Mouse (Mus musculus) midbrain, embryonic 16.5 days (tissue): ENCODE results near the gene Slc25a33. TPM values are rescaled to one million over a fixed set of nuclear protein-coding genes. Genes with fewer than 3 reads are reported as not detected.
"Not testable (repeated sequence)": the region's sequence is repeated elsewhere in the genome, so short reads cannot be mapped to it uniquely, and the experiment has no call there.

Experiments used
- ATAC-seq: fragments of 200-750 bp; cut with Nextera tagmentation; 2 replicates; pipeline ENCODE4 v1.8.0; 2017; ENCODE audit warnings: moderate TSS enrichment
- H3K27ac ChIP-seq: fragments of 300-500 bp; sonication (generic); 2 replicates; pipeline ENCODE4 v1.5.1; 2014; ENCODE audit warnings: mild to moderate bottlenecking, low read length, mixed read lengths
- H3K27me3 ChIP-seq: fragments of 300-500 bp; sonication (generic); 2 replicates; pipeline ENCODE4 v1.6.1; 2014; ENCODE audit warnings: low read depth, low read length, mixed read lengths; ENCODE audit not compliant: control insufficient read depth, insufficient read depth
- H3K36me3 ChIP-seq: fragments of 300-500 bp; sonication (generic); 2 replicates; pipeline ENCODE4 v1.6.1; 2014; ENCODE audit warnings: mild to moderate bottlenecking, low read length, moderate library complexity, mixed read lengths; ENCODE audit not compliant: control insufficient read depth, insufficient read depth
- H3K4me1 ChIP-seq: fragments of 300-500 bp; sonication (generic); 2 replicates; pipeline ENCODE4 v1.6.1; 2014; ENCODE audit warnings: mild to moderate bottlenecking, low read length, mixed read lengths; ENCODE audit not compliant: control insufficient read depth, insufficient read depth
- H3K4me2 ChIP-seq: fragments of 300-500 bp; sonication (generic); 2 replicates; pipeline ENCODE4 v1.6.1; 2014; ENCODE audit warnings: mild to moderate bottlenecking, low read length, mixed read lengths
- H3K4me3 ChIP-seq: fragments of 300-500 bp; sonication (generic); 2 replicates; pipeline ENCODE4 v1.5.1; 2014; ENCODE audit warnings: low read depth, mild to moderate bottlenecking, low read length, moderate library complexity, mixed read lengths
- H3K9ac ChIP-seq: fragments of 300-500 bp; sonication (generic); 2 replicates; pipeline ENCODE4 v1.6.1; 2014; ENCODE audit warnings: low read depth, low read length, mixed read lengths
- H3K9me3 ChIP-seq: fragments of 300-500 bp; sonication (generic); replicated peaks from 2 replicates; pipeline ENCODE4 v1.6.1; 2014; ENCODE audit warnings: mild to moderate bottlenecking, low read length, mixed read lengths; ENCODE audit not compliant: control insufficient read depth, poor library complexity, severe bottlenecking
- WGBS: fragments of 180-500 bp; shearing (Covaris S2); extraction: QIAGEN DNeasy Blood & Tissue Kit; methylation state at CpG from one replicate; pipeline ENCODE4 v1.1.7; 2014; 5-methylcytosine and 5-hydroxymethylcytosine counted together
- polyA plus RNA-seq: library from polyadenylated mRNA; unstranded; fragments of >200 nt; fragmentation: Nextera tagmentation; extraction: Ambion mirVana; gene quantifications from 2 replicates; pipeline ENCODE4 v1.2.1, GENCODE M21; 2015

Gene Slc25a33
- polyA plus RNA-seq, result 28.8 and 29.1 TPM in 2 replicates

DNA sequence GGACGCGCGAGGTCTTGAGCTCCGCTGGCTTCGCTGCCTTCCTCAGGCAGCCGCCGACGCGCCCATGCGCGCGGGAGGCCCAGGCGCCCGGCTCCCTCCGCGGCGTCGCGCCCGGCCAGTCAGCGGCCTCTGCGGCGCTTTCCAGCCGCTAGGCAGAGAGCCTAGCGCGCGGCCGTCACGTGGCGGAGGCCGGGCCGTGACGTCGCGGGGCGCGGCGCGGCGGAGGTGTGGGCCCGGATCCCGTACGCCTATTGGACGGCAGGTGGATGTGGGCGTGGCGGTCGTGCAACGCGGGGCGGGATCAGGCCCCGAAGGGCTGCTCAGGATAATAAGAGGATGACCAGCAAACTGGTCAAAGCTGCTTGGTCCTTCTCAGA is at the start of gene Slc25a33:
Slc25a33 (minus strand) TSS at position 184 of the 377 bp plus-strand sequence.
- H3K36me3 ChIP-seq, result no peaks in the 10 kb centered on the region
- WGBS, result under 1% methylated on average over 50 of the region's 51 CpGs
- peak within 1 kb of the TSS; percentile 78 for H3K4me2 ChIP-seq
- H3K27me3 ChIP-seq, result no peaks in the 10 kb centered on the region
- peak within 1 kb of the TSS; percentile 87 for H3K27ac ChIP-seq
- no peaks in the 10 kb centered on the region for H3K9me3 ChIP-seq
- peaks cover 16% of the 10 kb centered on the region for H3K4me1 ChIP-seq
- H3K9ac ChIP-seq, result peak within 1 kb of the TSS; percentile 95
- H3K4me3 ChIP-seq, result peak within 1 kb of the TSS; percentile 90
- ATAC-seq, result peak; percentile 97

DNA sequence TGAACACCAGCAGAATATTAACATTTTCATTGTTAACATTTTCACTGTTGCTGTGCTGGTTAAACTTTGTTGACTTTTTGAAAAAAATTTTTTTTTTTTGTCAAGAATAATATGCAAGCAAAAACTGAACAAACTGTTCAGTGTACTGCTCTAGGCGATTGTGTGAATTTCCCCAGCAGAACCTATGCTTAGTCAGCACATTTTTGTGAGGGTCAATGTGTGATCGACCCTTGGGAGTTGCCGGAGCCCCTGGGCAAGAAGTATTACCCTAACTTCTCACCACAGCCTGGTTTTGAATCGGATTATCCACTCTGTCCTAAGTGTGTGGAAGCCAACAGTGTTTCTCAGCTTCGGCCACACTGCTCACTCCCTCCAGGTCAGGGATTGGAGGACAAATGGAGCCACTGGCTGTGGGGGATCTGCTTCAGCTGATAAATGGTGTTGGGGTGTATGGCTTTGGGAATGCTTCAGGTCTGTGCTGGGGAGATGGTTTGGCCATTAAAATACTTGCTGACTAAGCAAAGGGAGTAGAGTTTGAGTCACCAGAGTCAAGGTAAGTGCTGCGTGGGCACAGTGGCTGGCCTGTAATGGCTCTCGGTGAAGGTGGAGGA is 48.6 kb upstream of the Slc25a33 start:
- Histone ChIP-seq H3K4me2 (no peak overlapping the region), H3K36me3 (no peaks in the 10 kb centered on the region), H3K4me1 (0 out of 2 replicates have a peak, but pooled peaks cover 3% of the 10 kb centered on the region), H3K27me3 (no peaks in the 10 kb centered on the region), H3K9me3 (no peaks in the 10 kb centered on the region), H3K9ac (no peak overlapping the region), H3K27ac (no peak overlapping the region), H3K4me3 (no peak overlapping the region)
- 78% methylated on average over 7 of the region's 7 CpGs for WGBS
- no peak for ATAC-seq

DNA sequence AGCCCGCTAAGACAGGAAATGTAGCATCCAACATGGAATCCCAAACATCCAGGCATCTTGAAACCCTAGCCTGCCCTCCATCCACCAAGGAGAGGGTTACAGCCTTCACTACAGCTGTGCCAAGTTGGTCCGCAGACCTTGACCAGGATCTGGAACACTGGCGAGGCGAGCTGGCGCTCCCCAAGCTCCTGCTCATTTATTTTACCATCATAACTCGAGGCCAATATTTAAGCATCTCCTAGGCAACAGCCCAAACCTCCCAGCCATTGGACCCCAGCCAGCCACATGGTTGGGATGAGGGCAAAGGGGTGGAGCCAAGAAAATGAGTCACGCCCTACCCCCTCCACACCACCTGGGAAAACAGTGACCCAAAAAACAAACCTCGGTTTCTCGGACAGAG is 48.0 kb upstream of the Slc25a33 start:
- no peak for ATAC-seq
- Histone ChIP-seq H3K9me3 (no peaks in the 10 kb centered on the region), H3K36me3 (no peaks in the 10 kb centered on the region), H3K4me1 (0 out of 2 replicates have a peak, but pooled peaks cover 3% of the 10 kb centered on the region), H3K4me3 (no peak overlapping the region), H3K27ac (no peak overlapping the region), H3K9ac (no peak overlapping the region), H3K27me3 (no peaks in the 10 kb centered on the region), H3K4me2 (peak overlapping the region; percentile 14; the same call in 1 of the 2 replicates)
- WGBS, result 47% methylated on average over 9 of the region's 9 CpGs

DNA sequence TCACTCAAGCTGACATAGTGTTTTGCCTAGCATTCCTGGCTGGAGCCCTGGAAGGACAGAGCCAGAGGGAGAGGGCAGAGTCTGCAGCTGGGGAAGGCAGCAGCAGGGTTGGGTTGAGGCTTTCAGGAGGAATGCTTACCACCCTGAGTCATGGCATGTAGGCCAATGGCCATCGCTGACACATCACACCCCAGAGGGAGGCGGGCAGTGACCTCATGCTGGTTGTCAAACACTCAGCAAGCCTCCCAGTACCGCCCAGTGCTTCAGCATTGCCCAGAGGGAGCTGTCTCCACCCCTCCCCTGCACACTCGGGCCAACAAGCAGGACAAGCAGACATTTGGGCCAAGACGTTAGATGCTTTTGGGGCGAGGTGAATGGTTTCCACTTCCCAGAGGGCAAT is 46.5 kb upstream of the Slc25a33 start:
- Histone ChIP-seq H3K36me3 (no peaks in the 10 kb centered on the region), H3K4me3 (no peak overlapping the region), H3K4me1 (0 out of 2 replicates have a peak, but pooled peaks cover 3% of the 10 kb centered on the region), H3K9ac (no peak overlapping the region), H3K27me3 (no peaks in the 10 kb centered on the region), H3K27ac (no peak overlapping the region), H3K4me2 (no peak overlapping the region), H3K9me3 (no peaks in the 10 kb centered on the region)
- 63% methylated on average over 6 of the region's 6 CpGs for WGBS
- ATAC-seq, result no peak

DNA sequence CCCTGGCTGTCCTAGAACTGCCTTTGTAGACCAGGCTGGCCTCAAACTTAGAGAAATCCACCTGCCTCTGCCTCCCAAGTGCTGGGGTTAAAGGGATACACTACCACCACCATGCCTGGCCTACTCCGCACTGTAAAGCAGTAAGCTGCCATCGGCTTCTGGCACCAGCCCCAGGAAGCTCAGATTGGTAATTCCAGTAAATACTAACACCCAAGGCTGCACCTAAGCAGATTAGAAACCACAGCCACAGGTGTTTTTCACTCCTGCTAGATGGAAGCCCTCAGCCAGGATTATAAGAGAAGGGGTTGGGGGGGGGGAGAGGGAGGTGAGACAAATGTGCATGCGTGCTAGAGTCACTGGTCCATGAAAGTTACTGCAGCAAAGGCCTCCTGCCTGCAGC is 45.1 kb upstream of the Slc25a33 start:
- H3K4me3 ChIP-seq, result no peak overlapping the region
- no peak overlapping the region for H3K9ac ChIP-seq
- H3K4me2 ChIP-seq, result no peak overlapping the region
- H3K4me1 ChIP-seq, result 0 out of 2 replicates have a peak, but pooled peaks cover 3% of the 10 kb centered on the region
- no peaks in the 10 kb centered on the region for H3K36me3 ChIP-seq
- H3K27me3 ChIP-seq, result no peaks in the 10 kb centered on the region
- no peaks in the 10 kb centered on the region for H3K9me3 ChIP-seq
- H3K27ac ChIP-seq, result no peak overlapping the region
- no peak for ATAC-seq
- whole genome bisulfite sequencing, result 70% methylated on average over 3 of the region's 3 CpGs

DNA sequence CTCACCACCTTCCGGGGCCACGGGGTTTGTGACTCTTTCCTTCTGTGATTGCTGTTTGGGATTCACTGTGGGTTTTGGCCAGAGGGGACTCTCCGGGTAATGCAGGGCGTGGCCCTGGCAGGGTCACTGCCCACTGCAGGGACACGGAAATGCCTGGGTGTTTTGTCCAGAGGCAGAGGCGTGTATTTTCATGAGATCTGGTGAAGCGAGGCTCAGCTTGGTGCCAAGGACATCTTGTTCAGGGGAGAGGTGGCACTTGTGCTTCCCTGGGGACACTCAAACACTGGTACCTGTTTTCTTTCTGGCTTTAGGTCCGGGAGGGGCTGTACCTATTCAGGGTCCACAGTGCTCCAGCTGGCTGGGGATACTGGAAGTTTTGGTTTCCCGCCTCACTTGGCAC is 42.5 kb upstream of the Slc25a33 start:
- Histone ChIP-seq H3K4me2 (no peak overlapping the region), H3K4me1 (no peaks in the 10 kb centered on the region), H3K4me3 (no peak overlapping the region), H3K9me3 (no peaks in the 10 kb centered on the region), H3K36me3 (no peaks in the 10 kb centered on the region), H3K27ac (no peak overlapping the region), H3K9ac (no peak overlapping the region), H3K27me3 (no peaks in the 10 kb centered on the region)
- no peak for ATAC-seq
- WGBS, result 84% methylated on average over 9 of the region's 9 CpGs

DNA sequence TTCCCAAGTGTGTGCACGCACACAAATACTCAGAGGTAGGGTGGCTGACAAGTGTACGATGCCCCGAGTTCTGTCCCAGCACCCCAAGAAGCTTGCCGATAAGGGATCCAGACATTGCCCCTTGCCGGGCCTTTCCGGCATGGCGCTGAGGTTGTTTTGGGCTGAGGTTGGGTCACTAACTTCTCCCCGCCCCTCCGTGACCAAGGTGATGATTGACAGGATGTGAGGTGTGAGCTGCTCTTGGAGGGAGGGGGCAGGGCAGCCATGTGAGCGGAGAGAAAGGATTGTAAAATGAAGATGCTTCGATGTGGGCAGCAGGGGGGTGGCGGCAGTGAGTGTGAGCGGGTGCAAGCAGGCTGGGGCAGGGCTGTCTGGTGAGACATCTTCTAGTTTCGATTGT is 41.5 kb upstream of the Slc25a33 start:
- Histone ChIP-seq H3K27me3 (no peaks in the 10 kb centered on the region; the same call in 1 of the 2 replicates), H3K27ac (no peak overlapping the region)
- no peak for ATAC-seq

DNA sequence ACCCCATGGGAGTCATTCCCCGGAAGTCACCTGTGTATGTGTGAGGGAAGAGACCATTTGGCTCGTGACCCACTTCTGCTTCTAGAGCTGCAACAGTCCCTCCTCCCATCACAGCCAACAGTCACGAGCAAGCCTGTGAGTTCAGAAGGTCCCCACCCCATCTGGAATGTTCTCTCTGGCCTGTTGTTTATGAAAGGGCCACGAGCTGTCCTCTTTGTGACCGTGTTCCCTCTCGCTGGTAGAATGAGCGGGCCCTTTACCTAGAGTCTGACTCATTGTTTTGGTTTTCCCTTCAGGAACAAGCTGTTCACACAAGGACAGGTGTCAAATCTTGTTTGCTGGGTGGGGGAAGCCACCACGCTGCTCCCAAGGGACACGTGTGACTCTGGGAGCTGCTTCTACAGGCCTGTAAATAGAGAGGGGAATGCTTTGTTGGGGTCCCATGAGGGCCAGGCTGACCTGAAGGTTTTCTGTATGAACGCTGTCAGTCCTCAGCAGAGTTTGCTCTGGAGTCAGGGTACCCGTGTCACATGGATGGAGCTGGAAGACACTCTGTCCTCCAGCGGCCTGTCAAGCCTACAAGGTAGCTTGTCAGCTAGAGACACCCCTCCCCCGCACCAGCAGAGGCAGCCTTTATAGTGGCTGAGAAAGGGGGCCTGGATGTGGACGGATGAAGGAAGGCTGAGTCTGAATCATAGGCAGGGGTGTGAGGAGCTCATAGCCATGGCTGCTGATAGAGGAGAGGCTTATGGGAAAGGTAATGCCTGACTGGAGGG is 39.5 kb upstream of the Slc25a33 start:
- Histone ChIP-seq H3K4me2 (no peak overlapping the region), H3K27ac (no peak overlapping the region), H3K4me1 (no peaks in the 10 kb centered on the region), H3K36me3 (no peaks in the 10 kb centered on the region), H3K9ac (no peak overlapping the region), H3K4me3 (no peak overlapping the region), H3K9me3 (no peaks in the 10 kb centered on the region), H3K27me3 (peaks cover 11% of the 10 kb centered on the region)
- 64% methylated on average over 14 of the region's 14 CpGs for WGBS
- ATAC-seq, result no peak

More for the DNA sequence above, 41.5 kb upstream of the Slc25a33 start:
- Histone ChIP-seq H3K4me2 (no peak overlapping the region), H3K9ac (no peak overlapping the region), H3K4me3 (no peak overlapping the region), H3K4me1 (no peaks in the 10 kb centered on the region), H3K9me3 (no peaks in the 10 kb centered on the region), H3K36me3 (no peaks in the 10 kb centered on the region)
- 93% methylated on average over 14 of the region's 14 CpGs for whole genome bisulfite sequencing

DNA sequence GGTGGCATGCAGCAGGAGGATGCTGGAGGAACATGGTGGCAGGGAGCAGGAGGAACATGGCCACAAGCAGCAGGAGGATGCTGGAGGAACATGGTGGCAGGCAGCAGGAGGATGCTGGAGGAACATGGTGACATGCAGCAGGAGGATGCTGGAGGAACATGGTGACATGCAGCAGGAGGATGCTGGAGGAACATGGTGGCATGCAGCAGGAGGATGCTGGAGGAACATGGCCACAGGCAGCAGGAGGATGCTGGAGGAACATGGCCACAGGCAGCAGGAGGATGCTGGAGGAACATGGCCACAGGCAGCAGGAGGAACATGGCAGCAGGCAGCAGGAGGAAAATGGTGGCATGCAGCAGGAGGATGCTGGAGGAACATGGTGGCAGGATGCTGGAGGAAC is 36.3 kb upstream of the Slc25a33 start:
- H3K9me3 ChIP-seq, H3K27ac ChIP-seq, H3K36me3 ChIP-seq, ATAC-seq, H3K4me1 ChIP-seq, H3K9ac ChIP-seq, H3K4me3 ChIP-seq, H3K4me2 ChIP-seq: not testable (repeated sequence)
- H3K27me3 ChIP-seq, result peaks cover 11% of the 10 kb centered on the region
